Mouse (Mus musculus) MEL (cell line): ENCODE data around the gene Zfand6. TPM values are rescaled to one million over a fixed set of nuclear protein-coding genes. Genes with fewer than 3 reads are reported as not detected.

Experiments
- DNase-seq: peaks from one replicate; pipeline ENCODE4 v3.0.0; 2011; ENCODE audit warnings: low read depth, low spot score
- H3K27ac ChIP-seq: 2 replicates; pipeline ENCODE4 v1.5.1; 2012; ENCODE audit warnings: low read depth, mild to moderate bottlenecking, control low read depth, low read length, moderate library complexity; ENCODE audit not compliant: control insufficient read depth
- H3K27me3 ChIP-seq, 2 experiments: fragments of 150-350 bp in 1 of 2; sonication (generic) in 1 of 2; 2 replicates each; pipeline ENCODE4 v1.6.1; 2012; ENCODE audit warnings: low read length in 2 of 2, mild to moderate bottlenecking in 2 of 2, improper control_type of control experiment in 1 of 2, moderate library complexity in 1 of 2; ENCODE audit not compliant: insufficient read depth in 2 of 2, control insufficient read depth in 1 of 2
- H3K36me3 ChIP-seq, 2 experiments: 2 replicates each; pipeline ENCODE4 v1.6.1; 2012 to 2014; ENCODE audit warnings: low read length in 2 of 2, improper control_type of control experiment in 1 of 2, inconsistent platforms in 1 of 2, mild to moderate bottlenecking in 1 of 2; ENCODE audit not compliant: insufficient read depth in 2 of 2, control insufficient read depth in 1 of 2
- H3K4me1 ChIP-seq, 2 experiments: fragments of 150-350 bp in 1 of 2; sonication (generic) in 1 of 2; 2 replicates each; pipeline ENCODE4 v1.6.1; 2012; ENCODE audit warnings: low read length in 2 of 2, improper control_type of control experiment in 1 of 2, mild to moderate bottlenecking in 1 of 2; ENCODE audit not compliant: insufficient read depth in 2 of 2, control insufficient read depth in 1 of 2
- H3K4me3 ChIP-seq, 2 experiments: fragments of 150-350 bp in 1 of 2; sonication (generic) in 1 of 2; 2 replicates each; pipeline ENCODE4 v1.5.1; 2012; ENCODE audit warnings: low read depth in 2 of 2, low read length in 2 of 2, mild to moderate bottlenecking in 2 of 2, moderate library complexity in 2 of 2, control low read depth in 1 of 2, improper control_type of control experiment in 1 of 2; ENCODE audit not compliant: control insufficient read depth in 1 of 2, insufficient read depth in 1 of 2
- H3K79me2 ChIP-seq: 2 replicates; pipeline ENCODE4 v1.6.1; 2012; ENCODE audit warnings: mild to moderate bottlenecking, low read length, moderate library complexity; ENCODE audit not compliant: control insufficient read depth, poor library complexity, insufficient read depth
- H3K9ac ChIP-seq: 2 replicates; pipeline ENCODE4 v1.6.1; 2012; ENCODE audit warnings: low read depth, mild to moderate bottlenecking, control low read depth, low read length, moderate library complexity; ENCODE audit not compliant: control insufficient read depth, poor library complexity, severe bottlenecking
- H3K9me3 ChIP-seq: fragments of 150-350 bp; sonication (generic); replicated peaks from 2 replicates; pipeline ENCODE4 v1.6.1; 2012; ENCODE audit warnings: mild to moderate bottlenecking, low read length, improper control_type of control experiment, moderate library complexity; ENCODE audit not compliant: insufficient read depth
- CHD2 ChIP-seq: IDR thresholded peaks from 2 replicates; pipeline ENCODE4 v1.6.1; 2011; ENCODE audit warnings: low read length, improper control_type of control experiment
- EP300 ChIP-seq, 2 experiments: IDR thresholded peaks; 2 replicates each; pipeline ENCODE4 v1.6.1; 2011; ENCODE audit warnings: improper control_type of control experiment in 2 of 2, low read length in 2 of 2, low read depth in 1 of 2, mild to moderate bottlenecking in 1 of 2
- HCFC1 ChIP-seq: IDR thresholded peaks from 2 replicates; pipeline ENCODE4 v1.6.1; 2012; ENCODE audit warnings: low read depth, mild to moderate bottlenecking, inconsistent platforms, low read length, improper control_type of control experiment, moderate library complexity
- KAT2A ChIP-seq: conservative IDR thresholded peaks from 2 replicates; pipeline ENCODE4 v1.6.1; 2012; ENCODE audit warnings: low read depth, low read length, improper control_type of control experiment, inconsistent platforms
- MAFK ChIP-seq: IDR thresholded peaks from 2 replicates; pipeline ENCODE4 v1.6.1; 2011; ENCODE audit warnings: low read depth, mild to moderate bottlenecking, low read length, improper control_type of control experiment, borderline replicate concordance
- MAX ChIP-seq: IDR thresholded peaks from 2 replicates; pipeline ENCODE4 v1.6.1; 2011; ENCODE audit warnings: low read length, improper control_type of control experiment
- MEF2A ChIP-seq: IDR thresholded peaks from 2 replicates; pipeline ENCODE4 v1.6.1; 2014; ENCODE audit warnings: low read depth, mild to moderate bottlenecking, inconsistent platforms, low read length, improper control_type of control experiment; ENCODE audit not compliant: poor library complexity, insufficient replicate concordance, severe bottlenecking; ENCODE audit errors: extremely low read depth
- MYB ChIP-seq: IDR thresholded peaks from 2 replicates; pipeline ENCODE4 v1.6.1; 2011; ENCODE audit warnings: mild to moderate bottlenecking, low read depth, low read length, improper control_type of control experiment
- MYC ChIP-seq: IDR thresholded peaks from 2 replicates; pipeline ENCODE4 v1.6.1; 2011; ENCODE audit warnings: low read depth, mild to moderate bottlenecking, low read length, improper control_type of control experiment, moderate library complexity
- NELFE ChIP-seq: IDR thresholded peaks from 2 replicates; pipeline ENCODE4 v1.6.1; 2011; ENCODE audit warnings: low read depth, low read length, improper control_type of control experiment
- NRF1 ChIP-seq: IDR thresholded peaks from 2 replicates; pipeline ENCODE4 v1.6.1; 2014; ENCODE audit warnings: low read depth, mild to moderate bottlenecking, inconsistent platforms, low read length, improper control_type of control experiment, moderate library complexity; ENCODE audit not compliant: poor library complexity, insufficient read depth, severe bottlenecking
- POLR2AphosphoS2 ChIP-seq: IDR thresholded peaks from 2 replicates; pipeline ENCODE4 v1.6.1; 2011; ENCODE audit warnings: low read length, improper control_type of control experiment
- RAD21 ChIP-seq: IDR thresholded peaks from 2 replicates; pipeline ENCODE4 v1.6.1; 2011; ENCODE audit warnings: mild to moderate bottlenecking, low read depth, low read length, improper control_type of control experiment
- RCOR1 ChIP-seq: IDR thresholded peaks from 2 replicates; pipeline ENCODE4 v1.6.1; 2012; ENCODE audit warnings: low read depth, mild to moderate bottlenecking, inconsistent platforms, low read length, improper control_type of control experiment
- SMC3 ChIP-seq: IDR thresholded peaks from 2 replicates; pipeline ENCODE4 v1.6.1; 2011; ENCODE audit warnings: low read depth, low read length, improper control_type of control experiment
- TBP ChIP-seq: IDR thresholded peaks from 2 replicates; pipeline ENCODE4 v1.8.0; 2011; ENCODE audit warnings: low read depth, low read length, improper control_type of control experiment
- UBTF ChIP-seq: IDR thresholded peaks from 2 replicates; pipeline ENCODE4 v1.6.1; 2012; ENCODE audit warnings: low read depth, mild to moderate bottlenecking, inconsistent platforms, low read length, improper control_type of control experiment, moderate library complexity, borderline replicate concordance; ENCODE audit not compliant: insufficient read depth
- ZC3H11A ChIP-seq: IDR thresholded peaks from 2 replicates; pipeline ENCODE4 v1.6.1; 2012; ENCODE audit warnings: low read depth, mild to moderate bottlenecking, inconsistent platforms, low read length, improper control_type of control experiment
- ZKSCAN1 ChIP-seq: IDR thresholded peaks from 2 replicates; pipeline ENCODE4 v1.6.1; 2012; ENCODE audit warnings: low read depth, mild to moderate bottlenecking, inconsistent platforms, low read length, improper control_type of control experiment, moderate library complexity
- polyA plus RNA-seq, 2 experiments: library from polyadenylated mRNA; stranded (reverse) in 1 of 2; unstranded in 1 of 2; fragments of >175 nt in 1 of 2; fragments of >200 nt in 1 of 2; gene quantifications; 2 replicates each; pipeline versions ENCODE4 v1.2.1 to v1.2.4; 2012; ENCODE audit warnings: low replicate concordance in 2 of 2, low read depth in 1 of 2; ENCODE audit not compliant: insufficient read length in 2 of 2, insufficient read depth in 1 of 2, missing spikeins in 1 of 2
- total RNA-seq: library from RNA; depleted of rRNA; stranded (reverse); fragments of 300-350 nt; gene quantifications from 2 replicates; pipeline ENCODE4 v1.2.3, GENCODE M21; 2012

Gene Zfand6
- total and polyA plus RNA-seq, 3 experiments = 20.3 to 315 (median 39.9) TPM

- Histone ChIP-seq H3K9ac (no peak overlapping the region), H3K4me1 (peaks cover 8 to 9% of the 10 kb centered on the region in 2 experiments), H3K4me3 (no peak overlapping the region), H3K27ac (no peak overlapping the region), H3K9me3 (no peaks in the 10 kb centered on the region), H3K36me3 (peaks cover 0 to 22% of the 10 kb centered on the region in 2 experiments; a peak in 2 of 4 replicates), H3K27me3 (no peaks in the 10 kb centered on the region), H3K79me2 (peaks cover 9% of the 10 kb centered on the region)
- TF ChIP-seq MAFK (no peak), SMC3 (no peak), MYB (no peak), NRF1 (no peak), RAD21 (no peak), MAX (no peak), UBTF (no peak), POLR2AphosphoS2 (no peak)
- no peak for DNase-seq
Observed at GRCm38 (mm10) chr7:84684675-84685074, 5.1 kb downstream of the Zfand6 start.

GRCm38 (mm10) chr7:84681558-84681957 lies 8.2 kb downstream of the Zfand6 start:
- DNase-seq = peak; percentile 28
- peaks cover 4 to 10% of the 10 kb centered on the region in 2 experiments; a peak in 3 of 4 replicates for H3K4me1 ChIP-seq
- no peak for TF ChIP-seq MYC
- TF ChIP-seq RAD21 = no peak
- peak in 1 of 2 experiments; percentile 10; a peak in 1 of 4 replicates for TF ChIP-seq EP300 (IDR thresholded peaks at IDR 0.05; ENCODE audit: low read depth in 1 of 2, low read length in 2 of 2)

DNA sequence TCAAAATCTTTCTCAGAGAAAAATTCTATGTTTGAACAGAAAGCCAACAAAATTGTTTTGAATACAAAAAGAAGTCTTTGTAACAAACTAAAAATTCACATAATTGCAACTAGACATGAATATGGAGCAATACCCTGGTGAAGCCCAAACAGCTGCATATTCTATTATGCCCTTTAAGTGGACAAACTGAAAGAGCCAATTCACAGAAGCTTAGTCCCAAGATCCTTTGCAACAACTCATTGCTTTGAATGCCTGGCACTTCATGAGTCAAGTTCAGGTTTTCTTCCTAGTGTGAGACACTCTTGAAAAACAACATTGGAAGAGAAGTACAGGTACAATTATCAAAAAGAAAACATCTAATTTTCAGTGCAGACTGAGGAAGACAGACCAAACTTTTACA lies 8.8 kb downstream of the Zfand6 start:
- DNase-seq = peak; percentile 21
- H3K9ac ChIP-seq = no peak overlapping the region
- H3K4me1 ChIP-seq = peaks cover 4 to 10% of the 10 kb centered on the region in 2 experiments; a peak in 3 of 4 replicates
- no peak overlapping the region for H3K27ac ChIP-seq
- H3K4me3 ChIP-seq = no peak overlapping the region
- no peaks in the 10 kb centered on the region for H3K9me3 ChIP-seq
- TF ChIP-seq TBP = no peak
- TF ChIP-seq POLR2AphosphoS2 = no peak
- no peak for TF ChIP-seq CHD2
- no peak for TF ChIP-seq ZKSCAN1
- no peak for TF ChIP-seq KAT2A
- TF ChIP-seq RCOR1 = no peak
- no peak for TF ChIP-seq HCFC1
- TF ChIP-seq MEF2A = no peak
- TF ChIP-seq MAX = no peak
- no peak for TF ChIP-seq EP300 (IDR thresholded peaks at IDR 0.05; ENCODE audit: low read depth in 1 of 2, low read length in 2 of 2)
- no peak for TF ChIP-seq MAFK
- TF ChIP-seq NELFE = no peak
- no peak for TF ChIP-seq ZC3H11A
- no peaks in the 10 kb centered on the region for H3K27me3 ChIP-seq
- H3K36me3 ChIP-seq = peaks cover 0 to 24% of the 10 kb centered on the region in 2 experiments; a peak in 2 of 4 replicates
- peaks cover 12% of the 10 kb centered on the region for H3K79me2 ChIP-seq

More at GRCm38 (mm10) chr7:84681558-84681957, 8.2 kb downstream of the Zfand6 start:
- Histone ChIP-seq H3K9ac (no peak overlapping the region), H3K79me2 (peaks cover 12% of the 10 kb centered on the region), H3K27me3 (no peaks in the 10 kb centered on the region), H3K27ac (no peak overlapping the region), H3K36me3 (peaks cover 0 to 24% of the 10 kb centered on the region in 2 experiments; a peak in 2 of 4 replicates), H3K4me3 (no peak overlapping the region), H3K9me3 (no peaks in the 10 kb centered on the region)
